Mouse (Mus musculus) G1E (cell line): ENCODE results near the gene Ifi205.

ENCODE experiments used
- CTCF ChIP-seq: IDR thresholded peaks from 2 replicates; pipeline ENCODE4 v1.5.1; 2012; ENCODE audit warnings: low read depth, low read length, inconsistent platforms, mixed read lengths
- GATA1 ChIP-seq: IDR thresholded peaks from 2 replicates; pipeline ENCODE4 v1.6.1; 2012; ENCODE audit warnings: borderline replicate concordance, low read length, inconsistent platforms, mixed read lengths

GRCm38 (mm10) chr1:174044431-174044830 lies 12.8 kb upstream of the Ifi205 start:
- TF ChIP-seq CTCF (no peak), GATA1 (no peak)
